Mouse (Mus musculus) heart, postnatal 14 days (tissue): Measurements from ENCODE around the gene Tcp11. TPM values are rescaled to one million over a fixed set of nuclear protein-coding genes. Genes with fewer than 3 reads are reported as not detected.

Experiments
- DNase-seq, 2 experiments: peaks; one replicate each; pipeline ENCODE4 v3.0.0; 2021 to 2022
- intact Hi-C: fragments of 180-260 bp; cut with DNase I; formaldehyde crosslinking; loops from one replicate; pipeline ENCODE4 v1.15.1; 2025
- total RNA-seq, 2 experiments: library from RNA; stranded (reverse); gene quantifications; 2 replicates each; pipeline ENCODE4 v1.2.3; 2021

The Tcp11 gene
- total RNA-seq, 2 experiments from 2014 or later, result not detected

DNA sequence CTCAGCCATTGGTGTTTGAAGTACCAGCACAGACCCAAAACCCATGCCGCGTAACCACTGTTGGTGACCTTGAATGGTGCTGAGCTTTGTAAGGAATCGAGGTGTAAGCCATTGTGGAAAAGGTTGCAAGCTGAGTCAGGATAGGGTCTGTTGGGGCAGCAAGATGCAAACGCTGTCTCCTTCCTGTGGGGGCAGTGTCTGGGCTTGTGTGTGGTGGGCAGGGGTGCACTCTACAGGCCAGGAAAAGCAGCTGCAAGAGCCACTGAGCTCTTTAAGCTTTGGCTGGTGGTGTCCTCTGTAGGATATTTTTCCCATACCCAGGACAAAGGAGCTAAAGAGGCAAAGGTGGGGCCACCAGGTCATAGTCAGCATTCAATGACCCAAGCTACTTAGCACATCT lies 32.0 kb downstream of the Tcp11 start:
- DNase-seq, result no peak
- intact Hi-C loops, result loop anchor here (1.0 kb wide), 1 partner anchor 59 kb away; no protein-coding TSS in a partner anchor

GRCm38 (mm10) chr17:28047520-28047919 lies 32.9 kb downstream of the Tcp11 start:
- no peak for DNase-seq
- intact Hi-C loops, result no loop called here

DNA sequence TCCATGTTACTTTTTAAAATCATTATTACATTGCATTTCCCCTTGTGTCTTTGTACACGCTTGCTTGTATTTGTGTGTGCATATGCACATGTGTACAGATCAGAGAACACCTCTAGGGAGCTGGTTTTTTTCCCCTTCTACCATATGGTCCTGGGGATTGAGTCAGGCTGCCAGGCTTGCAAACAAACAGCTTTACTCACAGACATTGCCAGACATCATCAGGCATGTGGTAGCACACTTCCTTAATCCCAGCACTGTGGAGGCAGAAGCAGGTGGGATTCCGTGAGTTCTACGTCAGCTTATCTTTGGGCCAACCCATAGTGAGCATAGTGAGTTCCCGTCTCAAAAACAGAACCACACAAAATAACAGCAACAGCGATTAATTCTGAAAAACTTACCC lies 33.4 kb downstream of the Tcp11 start:
- intact Hi-C loops, result no loop called here
- no peak for DNase-seq

DNA sequence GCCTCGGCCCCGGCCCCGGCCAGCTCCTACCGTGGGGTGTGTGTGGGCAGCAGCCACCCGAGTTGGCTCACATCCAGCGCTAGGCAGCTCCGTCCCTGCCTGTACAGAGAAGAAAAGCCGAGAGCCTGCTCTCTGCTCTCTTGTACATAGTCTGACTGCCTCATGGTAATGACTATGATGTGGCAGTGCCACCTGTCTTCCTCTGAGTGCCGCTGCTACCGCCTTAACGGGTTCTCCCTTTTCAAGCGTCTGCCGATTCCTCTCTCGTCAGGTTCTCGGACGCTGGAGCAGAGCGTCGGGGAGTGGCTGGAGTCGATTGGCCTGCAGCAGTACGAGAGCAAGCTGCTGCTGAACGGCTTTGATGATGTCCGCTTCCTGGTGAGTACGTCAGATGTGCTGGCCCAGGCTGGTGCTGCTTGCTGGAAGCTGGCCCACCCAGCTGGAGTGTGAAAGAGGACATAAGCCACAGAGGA lies 38.1 kb downstream of the Tcp11 start:
- intact Hi-C loops, result no loop called here
- DNase-seq, result no peak

DNA sequence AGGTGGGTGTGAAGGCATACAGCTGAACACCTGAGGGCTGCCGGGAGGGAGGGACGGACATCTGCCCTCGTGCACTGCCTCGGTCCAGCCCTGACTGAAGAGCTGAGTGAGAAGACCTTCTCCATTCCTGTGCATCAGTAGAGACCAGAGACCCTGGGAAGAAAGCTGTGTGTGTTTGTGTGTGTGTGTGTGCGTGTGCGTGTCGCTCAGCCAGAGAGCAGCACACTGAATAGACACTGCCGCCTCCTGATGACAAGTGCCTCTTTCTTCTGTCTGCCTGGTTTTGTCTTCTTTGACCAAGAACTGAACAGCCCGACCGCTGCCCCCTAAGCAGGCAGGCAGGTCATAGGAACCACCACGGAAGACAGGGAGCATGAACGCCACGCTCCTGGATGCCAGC lies 39.1 kb downstream of the Tcp11 start:
- intact Hi-C loops, result no loop called here
- DNase-seq, result no peak

GRCm38 (mm10) chr17:28040620-28041019 lies 39.8 kb downstream of the Tcp11 start:
- DNase-seq, result no peak
- intact Hi-C loops, result no loop called here

DNA sequence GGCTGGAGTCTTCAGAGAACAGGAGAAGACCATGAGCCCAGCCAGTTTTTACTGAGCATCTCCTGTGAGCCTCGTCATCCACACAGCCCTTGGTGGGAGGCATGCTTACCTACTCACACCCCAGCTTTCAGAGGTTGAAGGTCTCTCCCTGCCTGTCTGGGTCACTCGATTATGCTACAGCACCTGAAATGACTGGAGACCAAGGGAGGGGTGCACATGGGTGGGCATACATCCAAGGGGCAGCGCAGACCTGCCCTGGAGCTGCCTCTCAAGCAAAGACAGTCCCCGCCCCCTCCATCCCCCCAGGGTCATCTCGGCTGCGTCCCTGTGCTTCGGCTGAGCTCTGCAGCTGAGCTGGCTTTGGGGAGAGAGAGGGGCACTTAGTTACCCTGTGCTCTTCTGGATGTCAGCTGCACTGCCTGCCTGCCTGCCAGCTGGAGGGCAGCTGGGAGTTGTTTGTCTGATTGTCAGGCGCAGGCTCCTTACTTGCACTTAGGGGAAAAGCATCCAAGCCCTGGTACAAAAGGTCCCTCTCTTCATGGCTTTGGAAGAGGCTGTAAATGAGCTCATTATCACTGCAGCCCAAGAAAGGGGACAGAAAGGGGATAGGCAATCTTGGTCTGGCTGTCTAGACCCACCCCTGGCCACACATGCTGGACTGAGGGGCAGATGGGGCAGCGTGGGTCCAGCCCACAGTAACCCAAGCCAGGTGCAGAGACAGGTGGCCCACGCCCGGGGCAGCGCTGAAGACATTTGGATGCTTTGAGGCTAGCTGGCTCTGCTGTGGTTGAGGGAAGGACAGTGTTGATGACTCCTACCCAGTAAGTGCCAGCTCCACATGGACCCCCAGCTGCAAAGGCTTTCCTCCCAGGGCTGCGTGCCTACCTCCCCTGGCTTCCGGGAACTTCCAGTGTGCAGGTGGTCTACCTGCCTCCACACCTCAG lies 43.4 kb downstream of the Tcp11 start:
- intact Hi-C loops, result no loop called here

GRCm38 (mm10) chr17:28034986-28035385 lies 45.5 kb downstream of the Tcp11 start:
- DNase-seq, result peak in 1 of 2 experiments; percentile 42
- intact Hi-C loops, result no loop called here

More for the DNA sequence above, 43.4 kb downstream of the Tcp11 start:
- peak in 1 of 2 experiments; percentile 42 for DNase-seq

DNA sequence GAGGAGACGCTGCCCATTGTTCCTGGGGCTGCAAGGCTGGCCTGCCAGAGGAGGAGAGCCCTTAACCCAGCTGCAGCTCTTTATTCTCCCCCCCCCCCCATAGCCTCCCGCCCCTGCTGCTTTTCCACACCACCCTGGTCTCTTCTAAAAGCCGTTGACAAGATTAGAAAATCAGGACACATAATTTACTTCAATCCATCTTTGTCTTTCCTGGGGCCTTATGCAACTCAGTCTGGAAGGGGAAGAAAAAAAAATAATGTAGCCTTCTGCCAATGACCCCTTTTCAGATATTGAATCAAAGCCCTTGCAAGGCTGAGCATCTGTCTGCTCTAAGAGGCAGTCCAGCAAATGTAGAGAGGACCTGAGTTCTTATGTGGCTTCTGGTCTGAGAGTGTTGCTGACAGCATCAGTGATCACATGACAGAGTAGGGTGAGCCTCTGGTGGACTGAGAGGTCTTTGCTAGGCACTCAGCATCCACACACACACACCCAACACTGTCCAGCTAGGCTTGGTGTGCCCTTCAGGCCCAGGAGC lies 47.3 kb downstream of the Tcp11 start:
- no peak for DNase-seq
- intact Hi-C loops, result loop anchor here (2.0 kb wide), 1 partner anchor 26 kb away; no protein-coding TSS in a partner anchor

DNA sequence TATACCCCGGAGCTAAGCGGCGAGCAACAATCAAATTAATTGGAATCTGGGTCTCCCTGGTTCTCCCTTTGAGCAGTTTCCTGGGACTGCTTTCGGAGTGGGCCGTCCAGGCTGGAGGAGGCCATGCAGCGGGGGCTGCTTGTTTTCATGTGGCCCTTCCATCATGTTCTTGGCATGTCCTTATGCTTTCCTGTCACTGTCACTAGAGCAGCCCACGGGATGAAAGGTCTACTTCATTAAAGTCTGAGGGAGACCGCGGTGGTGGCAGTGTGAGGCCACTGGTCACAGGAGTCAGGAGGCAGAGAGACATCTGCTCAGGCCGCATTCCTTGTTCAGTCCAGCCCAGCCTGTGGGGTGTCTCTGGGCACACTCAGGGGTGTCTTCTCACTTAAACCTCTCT lies 48.2 kb downstream of the Tcp11 start:
- no peak for DNase-seq
- intact Hi-C loops, result loop anchor here (2.0 kb wide), 1 partner anchor 25 kb away; no protein-coding TSS in a partner anchor

GRCm38 (mm10) chr17:28031281-28031941 lies 49.0 kb downstream of the Tcp11 start:
- no peak for DNase-seq
- intact Hi-C loops, result no loop called here

- intact Hi-C loops, result no loop called here
- DNase-seq, result no peak
Observed at GRCm38 (mm10) chr17:28030446-28030845, 50.0 kb downstream of the Tcp11 start.

DNA sequence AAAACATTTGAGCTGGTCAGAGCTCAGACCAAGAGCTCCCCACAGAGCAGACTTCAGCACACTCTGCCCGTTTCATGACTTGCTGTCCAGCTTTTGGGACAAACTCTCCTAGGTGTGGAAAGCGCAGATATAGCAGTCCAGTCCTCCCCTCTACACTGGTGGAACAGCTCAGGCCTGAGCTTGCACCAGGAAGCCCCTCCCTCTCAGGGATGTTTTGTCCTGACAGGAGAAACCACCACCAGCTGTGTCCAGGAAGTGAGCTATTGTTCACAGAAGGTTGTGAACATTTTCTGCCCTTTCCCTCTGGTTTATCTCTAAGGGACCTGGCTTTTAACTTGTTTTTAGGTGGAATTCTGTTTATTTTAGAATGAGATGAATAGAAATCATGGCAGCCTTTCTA lies 51.1 kb downstream of the Tcp11 start:
- no peak for DNase-seq

GRCm38 (mm10) chr17:28028236-28028635 lies 52.2 kb downstream of the Tcp11 start:
- intact Hi-C loops, result no loop called here
- DNase-seq, result no peak

More for the DNA sequence above, 51.1 kb downstream of the Tcp11 start:
- intact Hi-C loops, result no loop called here

GRCm38 (mm10) chr17:28027197-28027596 lies 53.2 kb downstream of the Tcp11 start:
- intact Hi-C loops, result no loop called here
- no peak for DNase-seq

GRCm38 (mm10) chr17:28026111-28026872 lies 54.1 kb downstream of the Tcp11 start:
- intact Hi-C loops, result no loop called here
- peak in 1 of 2 experiments; percentile 60 for DNase-seq

- no peak for DNase-seq
- intact Hi-C loops, result no loop called here
Observed at GRCm38 (mm10) chr17:28025541-28025961, 54.9 kb downstream of the Tcp11 start.

DNA sequence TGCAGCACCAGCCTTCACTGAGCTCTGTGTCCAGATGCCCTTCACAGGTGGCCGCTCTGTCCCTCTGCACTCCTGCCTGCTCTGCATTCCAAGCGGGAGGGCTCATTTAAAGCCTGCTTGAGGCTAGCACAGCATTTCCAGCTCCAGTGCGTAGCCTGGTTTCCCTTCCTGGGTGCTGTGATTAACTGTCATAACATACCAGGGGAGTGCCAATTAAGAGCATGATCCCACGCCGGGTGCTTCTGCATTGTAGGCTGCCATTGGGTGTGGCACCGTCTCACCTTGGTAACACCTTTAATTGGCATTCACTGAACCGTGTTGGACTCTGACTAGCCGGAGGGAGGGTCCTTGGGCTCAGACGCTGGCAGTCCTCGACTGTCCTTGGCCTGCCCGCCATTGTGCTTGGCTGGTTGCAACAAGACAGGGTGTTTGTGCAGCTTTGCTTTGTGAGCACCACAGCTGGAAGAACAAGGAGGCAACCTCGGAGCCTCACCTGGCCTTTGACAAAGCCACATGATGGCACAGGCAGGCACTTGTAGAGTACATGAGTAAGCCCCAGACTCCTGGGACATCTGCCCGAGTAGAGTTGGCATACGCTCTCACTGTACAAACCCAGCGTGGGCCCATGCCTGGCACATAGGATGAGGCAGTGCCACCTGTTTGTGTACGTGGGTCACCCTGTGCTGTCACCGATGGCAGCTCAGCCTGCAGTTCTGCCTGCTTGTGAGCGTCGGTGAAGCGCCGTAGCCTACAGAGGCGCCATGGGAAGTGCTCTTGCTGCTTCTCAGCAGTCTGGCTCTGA lies 57.4 kb downstream of the Tcp11 start:
- no peak for DNase-seq
- intact Hi-C loops, result no loop called here

- intact Hi-C loops, result no loop called here
- peak; percentile 60 to 61 for DNase-seq
Observed at GRCm38 (mm10) chr17:28021911-28022310, 58.5 kb downstream of the Tcp11 start.
